Mouse (Mus musculus) liver, embryonic 11.5 days (tissue): Measurements from ENCODE around the gene Sec1. TPM values are rescaled to one million over a fixed set of nuclear protein-coding genes. Genes with fewer than 3 reads are reported as not detected.

Source experiments
- ATAC-seq: fragments of 200-750 bp; cut with Nextera tagmentation; replicated peaks from 2 replicates; pipeline ENCODE4 v1.8.0; 2017; ENCODE audit warnings: moderate number of reproducible peaks, mild to moderate bottlenecking, moderate TSS enrichment, moderate library complexity; ENCODE audit not compliant: low FRiP score
- DNase-seq: peaks from one replicate; pipeline ENCODE4 v3.0.0-alpha.2; 2017; ENCODE audit warnings: low spot score
- H3K27ac ChIP-seq: fragments of 300-500 bp; sonication (generic); 2 replicates; pipeline ENCODE4 v1.5.1; 2014; ENCODE audit warnings: mild to moderate bottlenecking, low read depth, low read length, control low read depth
- H3K27me3 ChIP-seq: fragments of 300-500 bp; sonication (generic); replicated peaks from 2 replicates; pipeline ENCODE4 v1.6.1; 2014; ENCODE audit warnings: low read length, mixed read lengths; ENCODE audit not compliant: control insufficient read depth, insufficient read depth
- H3K36me3 ChIP-seq: fragments of 300-500 bp; sonication (generic); 2 replicates; pipeline ENCODE4 v1.6.1; 2014; ENCODE audit warnings: mild to moderate bottlenecking, low read length, moderate library complexity, mixed read lengths; ENCODE audit not compliant: control insufficient read depth, insufficient read depth
- H3K4me1 ChIP-seq: fragments of 300-500 bp; sonication (generic); replicated peaks from 2 replicates; pipeline ENCODE4 v1.6.1; 2014; ENCODE audit warnings: low read length, mixed read lengths; ENCODE audit not compliant: control insufficient read depth, insufficient read depth
- H3K4me2 ChIP-seq: fragments of 300-500 bp; sonication (generic); 2 replicates; pipeline ENCODE4 v1.6.1; 2014; ENCODE audit warnings: mild to moderate bottlenecking, control low read depth, moderate library complexity
- H3K4me3 ChIP-seq: fragments of 300-500 bp; sonication (generic); 2 replicates; pipeline ENCODE4 v1.5.1; 2014; ENCODE audit warnings: low read depth, low read length, control low read depth
- H3K9ac ChIP-seq: fragments of 300-500 bp; sonication (generic); 2 replicates; pipeline ENCODE4 v1.6.1; 2014; ENCODE audit warnings: low read depth, low read length, control low read depth
- H3K9me3 ChIP-seq: fragments of 300-500 bp; sonication (generic); 2 replicates; pipeline ENCODE4 v1.6.1; 2016; ENCODE audit warnings: low read length, inconsistent platforms, mixed read lengths; ENCODE audit not compliant: control insufficient read depth
- WGBS: fragments of 180-500 bp; shearing (Covaris S2); extraction: QIAGEN DNeasy Blood & Tissue Kit; methylation state at CpG from one replicate; pipeline ENCODE4 v1.1.7; 2014; 5-methylcytosine and 5-hydroxymethylcytosine counted together
- polyA plus RNA-seq: library from polyadenylated mRNA; unstranded; fragments of >200 nt; fragmentation: Nextera tagmentation; extraction: Ambion mirVana; gene quantifications from 2 replicates; pipeline ENCODE4 v1.2.1, GENCODE M21; 2014

Gene Sec1
- polyA plus RNA-seq, 1 experiment from 2014 or later, result 0.33 TPM

DNA sequence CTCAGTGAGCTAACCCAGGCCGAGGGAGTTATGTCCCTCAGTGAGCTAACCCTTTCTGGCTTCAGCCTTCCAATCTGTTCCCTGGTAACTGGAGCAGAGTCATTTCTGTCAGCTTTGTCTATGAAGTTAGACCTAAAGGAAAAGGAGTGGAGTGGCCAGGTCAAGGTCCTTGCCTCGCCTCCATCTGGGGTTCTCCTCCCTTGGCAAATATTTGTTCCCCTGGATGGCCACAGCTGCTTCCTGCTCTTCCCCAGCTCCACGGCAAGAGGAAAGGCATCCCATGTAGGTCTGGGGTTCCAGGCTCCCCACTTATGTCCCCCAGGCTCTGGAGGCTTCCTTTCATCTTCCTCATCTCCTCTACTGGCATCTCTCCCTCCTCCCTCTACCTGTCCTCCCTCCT is 33.4 kb upstream of the Sec1 start:
- H3K4me2 ChIP-seq, result no peak overlapping the region
- H3K9me3 ChIP-seq, result no peaks in the 10 kb centered on the region
- WGBS, result 77% methylated on average over 3 of the region's 3 CpGs
- H3K4me3 ChIP-seq, result no peak overlapping the region
- H3K9ac ChIP-seq, result no peak overlapping the region
- ATAC-seq, result no peak
- peaks cover 15% of the 10 kb centered on the region for H3K4me1 ChIP-seq
- no peak overlapping the region for H3K27ac ChIP-seq
- no peak for DNase-seq
- peaks cover 38% of the 10 kb centered on the region for H3K36me3 ChIP-seq
- no peaks in the 10 kb centered on the region for H3K27me3 ChIP-seq

DNA sequence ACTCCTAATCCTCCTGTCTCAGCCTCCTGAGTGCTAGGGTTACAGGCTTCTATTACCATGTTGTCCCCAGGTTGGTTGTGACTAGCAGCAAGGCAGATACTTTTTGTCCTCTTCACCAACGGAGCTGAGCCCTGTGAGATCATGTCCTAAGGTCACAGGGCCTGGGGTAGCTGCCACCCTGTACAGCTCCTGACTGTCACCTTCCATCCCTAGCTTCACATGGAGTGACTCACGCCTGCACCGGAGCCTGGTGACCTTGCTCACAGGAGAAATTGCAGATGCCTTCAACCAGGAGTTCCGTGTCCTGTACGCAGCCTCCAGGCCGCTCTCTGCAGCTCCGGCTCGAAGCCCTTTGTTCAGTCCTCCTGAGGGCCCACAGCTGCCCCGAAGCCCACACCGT is 32.2 kb upstream of the Sec1 start:
- Histone ChIP-seq H3K4me2 (no peak overlapping the region), H3K4me3 (no peak overlapping the region), H3K9me3 (no peaks in the 10 kb centered on the region), H3K27ac (no peak overlapping the region), H3K9ac (no peak overlapping the region), H3K4me1 (peaks cover 15% of the 10 kb centered on the region), H3K36me3 (peaks cover 50% of the 10 kb centered on the region), H3K27me3 (no peaks in the 10 kb centered on the region)
- DNase-seq, result no peak
- ATAC-seq, result no peak
- 91% methylated on average over 10 of the region's 10 CpGs for WGBS

DNA sequence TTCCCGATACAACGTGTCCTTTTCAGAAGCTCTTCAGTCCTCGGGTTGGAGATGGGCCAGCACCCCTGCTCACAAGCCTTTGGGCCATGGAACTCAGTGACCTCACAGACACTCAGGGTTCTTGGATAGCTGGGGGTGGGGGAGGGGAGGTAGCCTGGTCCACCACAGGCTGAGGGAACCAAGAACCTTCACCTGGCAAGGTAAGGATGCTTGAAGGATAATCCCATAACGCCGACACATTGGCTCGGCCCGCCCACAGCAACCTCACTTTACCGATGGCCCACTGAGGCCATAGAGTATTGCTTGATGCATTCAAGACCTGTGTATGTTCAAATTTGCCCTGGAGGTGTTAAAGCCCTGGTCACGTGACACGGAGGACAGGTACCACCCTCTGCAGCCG is 31.5 kb upstream of the Sec1 start, which contains the start of gene Spaca4:
Gene Spaca4, minus strand, starts transcription at position 101 of the 400 bp plus-strand sequence.
- H3K9me3 ChIP-seq, result no peaks in the 10 kb centered on the region
- no peaks in the 10 kb centered on the region for H3K27me3 ChIP-seq
- H3K27ac ChIP-seq, result no peak within 1 kb of the TSS
- ATAC-seq (no peak), DNase-seq (no peak)
- H3K9ac ChIP-seq, result no peak within 1 kb of the TSS
- H3K4me3 ChIP-seq, result no peak within 1 kb of the TSS
- WGBS, result 88% methylated on average over 11 of the region's 11 CpGs
- peaks cover 12% of the 10 kb centered on the region for H3K4me1 ChIP-seq
- peaks cover 55% of the 10 kb centered on the region for H3K36me3 ChIP-seq
- H3K4me2 ChIP-seq, result no peak within 1 kb of the TSS

DNA sequence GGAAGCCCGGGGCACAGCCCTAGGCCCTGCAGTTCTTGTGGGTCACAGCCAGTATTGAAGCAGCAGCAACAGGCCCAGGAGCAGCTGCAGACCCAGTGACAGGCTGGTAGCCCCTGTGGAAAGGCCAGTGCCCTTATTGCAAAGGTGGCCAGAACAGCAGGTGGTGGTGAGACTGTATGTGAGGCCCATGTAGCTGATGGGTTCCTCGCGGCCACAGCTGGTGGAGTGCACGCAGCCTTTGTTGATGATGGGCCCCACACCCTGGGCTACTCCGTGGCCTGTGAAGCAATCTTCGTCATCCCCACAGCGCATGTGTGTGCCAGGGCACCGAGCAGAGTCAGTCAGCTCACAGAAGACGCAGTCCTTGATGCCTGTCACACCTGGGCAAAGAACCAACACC is 30.9 kb upstream of the Sec1 start:
- no peak for DNase-seq
- peaks cover 60% of the 10 kb centered on the region for H3K36me3 ChIP-seq
- H3K4me2 ChIP-seq, result no peak overlapping the region
- H3K27me3 ChIP-seq, result no peaks in the 10 kb centered on the region
- no peak overlapping the region for H3K27ac ChIP-seq
- no peak overlapping the region for H3K9ac ChIP-seq
- ATAC-seq, result no peak
- H3K4me3 ChIP-seq, result no peak overlapping the region
- H3K4me1 ChIP-seq, result peaks cover 11% of the 10 kb centered on the region
- 89% methylated on average over 9 of the region's 9 CpGs for WGBS
- H3K9me3 ChIP-seq, result no peaks in the 10 kb centered on the region

DNA sequence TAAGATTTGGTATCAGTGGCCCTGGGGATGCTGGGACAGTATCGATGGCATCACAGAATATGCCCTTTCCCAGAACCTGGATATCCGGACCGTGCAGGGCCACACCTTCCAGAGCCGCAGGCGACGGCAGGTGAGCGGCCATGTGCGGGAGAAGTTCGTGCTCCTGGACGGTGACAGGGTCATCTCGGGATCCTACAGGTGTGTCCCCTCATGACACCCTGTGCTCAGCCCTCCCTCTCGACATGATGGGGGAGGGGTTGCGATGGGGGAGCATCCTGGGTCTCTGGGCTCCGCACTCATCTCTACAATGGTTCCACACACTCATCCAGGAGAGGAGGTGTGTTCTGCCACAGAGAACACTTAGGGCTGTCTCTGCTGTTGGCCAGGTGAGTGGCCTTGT is 29.6 kb upstream of the Sec1 start:
- Histone ChIP-seq H3K9ac (no peak overlapping the region), H3K36me3 (peaks cover 65% of the 10 kb centered on the region), H3K4me3 (no peak overlapping the region), H3K9me3 (no peaks in the 10 kb centered on the region), H3K27me3 (no peaks in the 10 kb centered on the region), H3K4me1 (peaks cover 14% of the 10 kb centered on the region), H3K27ac (no peak overlapping the region), H3K4me2 (no peak overlapping the region)
- WGBS, result 92% methylated on average over 14 of the region's 14 CpGs
- DNase-seq, result no peak
- ATAC-seq, result no peak

DNA sequence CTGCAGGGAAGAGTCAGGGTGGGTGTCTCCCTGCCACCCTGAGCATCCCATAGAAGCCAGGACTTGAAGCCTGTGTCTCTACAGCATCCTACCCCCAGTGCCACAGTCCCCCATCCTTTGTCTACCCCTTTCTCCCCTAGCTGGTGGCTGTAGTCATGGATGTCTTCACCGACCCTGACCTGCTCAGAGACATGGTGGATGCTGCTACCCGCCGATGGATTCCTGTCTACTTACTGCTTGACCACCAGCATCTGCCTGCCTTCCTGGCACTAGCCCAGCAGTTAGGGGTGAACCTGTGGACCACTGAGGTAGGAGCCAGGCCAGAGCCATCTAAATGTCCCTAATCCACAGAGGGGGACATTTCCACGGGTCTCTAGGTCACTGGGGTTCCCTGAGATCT is 29.1 kb upstream of the Sec1 start:
- Histone ChIP-seq H3K9me3 (no peaks in the 10 kb centered on the region), H3K36me3 (peaks cover 65% of the 10 kb centered on the region), H3K9ac (no peak overlapping the region), H3K4me2 (no peak overlapping the region), H3K27me3 (no peaks in the 10 kb centered on the region), H3K27ac (no peak overlapping the region), H3K4me1 (peaks cover 14% of the 10 kb centered on the region), H3K4me3 (no peak overlapping the region)
- ATAC-seq, result no peak
- DNase-seq, result no peak
- WGBS, result 88% methylated on average over 4 of the region's 4 CpGs

DNA sequence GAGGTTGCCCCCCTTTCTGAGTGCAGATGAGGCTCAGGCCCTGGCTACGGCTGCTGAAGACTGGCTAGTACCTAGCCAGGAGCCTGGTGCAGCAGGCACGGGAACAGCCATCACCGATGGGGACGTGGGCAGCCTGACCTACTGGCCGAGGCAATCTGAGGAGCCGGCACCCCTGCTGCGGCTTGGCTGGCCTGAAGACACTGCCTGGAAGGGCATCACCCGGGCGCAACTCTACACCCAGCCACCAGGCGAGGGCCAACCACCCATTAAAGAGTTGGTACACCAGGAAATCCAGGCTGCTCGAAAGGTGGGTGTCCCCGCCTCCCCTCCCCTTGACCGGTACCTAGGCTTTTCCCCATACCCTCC is 28.1 kb upstream of the Sec1 start:
- 0 out of 2 replicates have a peak overlapping the region, but pooled peaks have one; percentile 8 for H3K27ac ChIP-seq

DNA sequence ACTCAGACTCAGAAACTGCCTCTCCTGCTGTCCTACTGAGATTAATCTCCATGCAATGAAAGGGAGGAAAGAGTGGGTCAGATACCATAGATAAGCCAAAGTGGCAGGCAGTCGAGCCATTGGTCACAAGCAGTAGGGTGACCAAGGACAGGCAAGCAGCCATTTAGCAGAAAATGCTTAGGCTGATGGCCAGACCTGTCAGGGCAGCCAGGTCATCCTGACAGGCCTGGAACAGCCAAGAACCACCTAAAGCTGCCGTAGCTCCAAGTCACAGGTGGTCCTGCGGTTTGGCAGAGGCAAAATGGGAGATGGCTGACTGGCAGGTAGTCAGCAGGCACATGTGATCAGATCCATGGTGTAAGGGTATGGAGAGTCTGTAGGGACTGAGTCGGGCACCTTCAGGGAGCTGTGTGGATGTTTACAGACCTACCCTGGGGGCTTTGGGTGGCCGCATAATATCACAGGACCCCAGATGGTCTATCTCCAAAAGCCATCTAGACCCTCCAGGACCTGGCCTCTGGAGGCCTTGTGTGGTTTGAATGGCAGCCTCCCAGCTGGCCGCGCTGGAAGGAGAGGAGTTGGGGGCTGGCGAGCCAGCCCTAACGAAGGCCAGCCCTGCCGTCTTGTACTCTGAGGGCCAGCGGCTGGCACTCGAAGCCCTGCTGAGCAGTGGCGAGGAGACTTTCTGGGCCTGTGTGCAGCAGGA is 27.6 kb upstream of the Sec1 start:
- Histone ChIP-seq H3K4me1 (peaks cover 17% of the 10 kb centered on the region), H3K27ac (peak overlapping the region; percentile 8; the same call in 1 of the 2 replicates), H3K36me3 (peaks cover 60% of the 10 kb centered on the region), H3K9ac (no peak overlapping the region), H3K27me3 (no peaks in the 10 kb centered on the region), H3K4me2 (no peak overlapping the region), H3K4me3 (no peak overlapping the region), H3K9me3 (no peaks in the 10 kb centered on the region)
- DNase-seq (no peak), ATAC-seq (no peak)
- WGBS, result 66% methylated on average over 13 of the region's 13 CpGs

More for the DNA sequence above, 28.1 kb upstream of the Sec1 start:
- DNase-seq (no peak), ATAC-seq (no peak)
- H3K36me3 ChIP-seq, result peaks cover 63% of the 10 kb centered on the region
- no peak overlapping the region for H3K9ac ChIP-seq
- no peak overlapping the region for H3K4me2 ChIP-seq
- H3K4me1 ChIP-seq, result peaks cover 14% of the 10 kb centered on the region
- no peaks in the 10 kb centered on the region for H3K27me3 ChIP-seq
- no peak overlapping the region for H3K4me3 ChIP-seq
- H3K9me3 ChIP-seq, result no peaks in the 10 kb centered on the region
- 84% methylated on average over 13 of the region's 13 CpGs for WGBS

DNA sequence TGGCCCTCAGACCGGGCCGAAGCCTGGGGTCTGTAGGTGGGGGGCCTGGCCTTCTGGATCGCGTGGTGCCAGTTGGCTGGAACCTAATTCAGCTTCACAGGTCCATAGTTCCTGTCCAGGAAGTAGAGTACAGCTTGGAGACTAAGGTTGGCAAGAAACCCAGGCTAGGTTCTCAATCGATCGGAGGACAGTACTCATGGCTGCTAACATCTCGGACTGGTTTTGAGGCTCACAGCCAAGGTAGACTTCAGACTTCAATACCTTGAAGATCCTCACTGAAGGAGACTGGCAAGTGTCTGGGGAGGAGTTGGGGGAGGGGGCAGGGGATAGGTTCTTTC is 27.0 kb upstream of the Sec1 start:
- ATAC-seq (no peak), DNase-seq (no peak)
- Histone ChIP-seq H3K4me2 (0 out of 2 replicates have a peak overlapping the region, but pooled peaks have one; percentile 4), H3K9me3 (no peaks in the 10 kb centered on the region), H3K4me1 (peaks cover 23% of the 10 kb centered on the region), H3K27me3 (no peaks in the 10 kb centered on the region), H3K4me3 (no peak overlapping the region), H3K27ac (no peak overlapping the region), H3K36me3 (peaks cover 56% of the 10 kb centered on the region), H3K9ac (no peak overlapping the region)
- WGBS, result 78% methylated on average over 7 of the region's 7 CpGs
